Comparison of ENCODE assay signal across 8 mouse cellular contexts in the genomic region with DNA sequence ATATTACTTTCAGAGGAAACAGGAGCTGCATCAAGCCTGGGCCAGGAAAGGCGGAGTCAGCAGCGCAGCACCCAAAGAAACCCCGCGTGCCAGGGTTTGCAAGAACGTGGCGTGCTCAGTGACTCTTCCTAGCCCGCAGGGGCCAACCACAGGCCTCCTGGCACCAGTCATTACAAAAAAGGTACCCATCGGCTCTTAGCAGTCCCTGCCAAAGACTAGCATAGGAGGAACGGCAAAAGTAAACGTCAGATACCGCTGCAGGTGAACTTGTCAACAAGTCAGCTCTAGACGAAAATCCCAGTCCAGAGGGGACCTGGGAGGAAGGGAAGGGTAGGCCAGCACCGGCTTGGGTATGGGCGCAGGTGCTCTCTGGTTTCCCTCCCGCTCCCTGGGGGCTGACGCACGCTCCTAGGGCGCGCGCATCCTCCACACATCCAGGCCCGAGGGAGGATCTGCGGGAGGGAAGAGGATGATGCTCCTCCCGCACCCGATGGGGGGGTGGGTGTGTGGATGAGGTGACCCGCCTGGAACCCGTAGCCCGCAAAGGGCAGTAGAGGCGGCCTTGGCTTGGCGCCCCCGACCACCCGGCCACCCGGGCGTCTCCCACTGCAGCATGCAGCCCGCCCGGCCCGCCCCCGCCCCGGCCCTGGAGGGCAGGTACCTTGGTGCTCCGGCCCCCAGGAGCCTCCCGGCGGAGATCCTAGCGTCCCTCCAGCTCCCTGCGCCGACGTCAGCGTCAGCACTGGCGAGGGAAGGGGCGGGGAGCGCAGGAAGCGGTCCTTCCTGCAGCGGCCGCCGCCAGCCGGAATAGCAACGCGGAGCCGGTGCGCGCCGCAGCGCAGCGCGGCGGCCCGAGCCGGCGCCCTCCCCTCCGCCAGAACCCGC. TPM values are rescaled to one million over a fixed set of nuclear protein-coding genes. Genes with fewer than 3 reads are reported as not detected.
DNase-seq lines count a peak whose midpoint lies in the region; ATAC-seq lines count a peak whose summit lies in the region.

No protein-coding gene starts in this region.

- DNase-seq in NIH3T3 (ENCODE audit: low read depth): peak; percentile 30
- peak; percentile 79 to 80 for DNase-seq in cerebellum, adult 18-20 months
- DNase-seq in forelimb bud, embryonic 11.5 days (ENCODE audit: low read depth, low spot score): peak; percentile 61
- DNase-seq in layer of hippocampus, adult 8-10 months (ENCODE audit: low spot score in 2 of 2): peak; percentile 62 to 70
- peak; percentile 74 to 85 for DNase-seq in lung, adult 18-20 months
- DNase-seq in c-Kit-positive CD71-positive TER-119-positive erythroid progenitor cells, embryonic 14.5 days (ENCODE audit: low spot score): no peak

- peak; percentile 80 to 84 for ATAC-seq in hematopoietic stem cell, adult 5-6 weeks (replicated peaks in 1 of 2; ENCODE audit: insufficient read depth in 1 of 2, low FRiP score in 2 of 2, low TSS enrichment in 1 of 2, low read depth in 1 of 2, poor library complexity in 2 of 2, severe bottlenecking in 2 of 2)
- ATAC-seq in neutrophil, adult 5-6 weeks (ENCODE audit: extremely low read depth, insufficient number of reproducible peaks, low FRiP score, poor library complexity, severe bottlenecking): 0 out of 2 replicates have a peak, but pooled peaks have one; percentile 23

RNA-seq across cellular contexts. Expression of a gene that starts 0.6 kb away (rescaled TPM):
- 51.0 and 59.3 TPM in 2 replicates for total RNA-seq in hematopoietic stem cell, adult 5-6 weeks (2017)
- 10 to 100 TPM; 54.8 to 63.2 (median 57.9) TPM for total RNA-seq in layer of hippocampus, adult 8-10 months (2022)
- total RNA-seq in neutrophil, adult 5-6 weeks (2017): 0.25 TPM in 1 of 2 replicates, not detected in the other

Comparison
In these comparisons a context has a peak if more than half of its experiments do, and no peak if none do; other contexts are left out.
1. RNA of a gene that starts 0.6 kb away (total RNA-seq): 54.8 to 63.2 TPM in layer of hippocampus, adult 8-10 months and 51.0 to 59.3 TPM in hematopoietic stem cell, adult 5-6 weeks; 0.25 TPM in neutrophil, adult 5-6 weeks; every median in the first group is over 10 times any median in the second.